Mouse (Mus musculus): ENCODE data around the gene Aox4. TPM values are rescaled to one million over a fixed set of nuclear protein-coding genes. Genes with fewer than 3 reads are reported as not detected.

Gene Aox4
- total and polyA plus RNA-seq, 3 experiments = 0.05 to 0.27 TPM; not detected in 1

GRCm38 (mm10) chr1:58215353-58215752 lies 5.2 kb downstream of the Aox4 start:
- no peak overlapping the region for H3K27ac ChIP-seq (ENCODE audit: insufficient read depth, low read depth)
- no peaks in the 10 kb centered on the region for H3K27me3 ChIP-seq (replicated peaks)
- no peak overlapping the region for H3K9ac ChIP-seq (ENCODE audit: insufficient read depth, low read depth)
- TF ChIP-seq RAD21 (IDR thresholded peaks at IDR 0.05; ENCODE audit: low read depth, low read length) = no peak
- 0 out of 2 replicates have a peak, but pooled peaks have one; percentile 19 for TF ChIP-seq ELF1 (IDR thresholded peaks at IDR 0.05; ENCODE audit: low read depth, low read length)
- dilution Hi-C loops (cut with MboI; ENCODE audit: extremely low pct_ligation_motif_present, extremely low pct_unique_long_range_greater_than_20kb, low sequenced_read_pairs) = no loop called here
- H3K4me3 ChIP-seq (replicated peaks in 1 of 3; ENCODE audit: low read depth in 2 of 3, low read length in 2 of 3, poor library complexity in 1 of 3) = no peak overlapping the region
- peaks cover 2% of the 10 kb centered on the region for H3K9me3 ChIP-seq (replicated peaks; ENCODE audit: low read length)
- peaks cover 0 to 4% of the 10 kb centered on the region in 2 experiments; a peak in 1 of 4 replicates for H3K4me1 ChIP-seq (ENCODE audit: control insufficient read depth in 1 of 2, insufficient read depth in 2 of 2)
- in situ Hi-C loops (cut with MboI; ENCODE audit: low pct_ligation_motif_present, low pct_unique_long_range_greater_than_20kb, low sequenced_read_pairs) = no loop called here
- DNase-seq (ENCODE audit: extremely low read depth) = no peak
- H3K36me3 ChIP-seq (replicated peaks in 1 of 2; ENCODE audit: control insufficient read depth in 1 of 2, insufficient read depth in 1 of 2, low read length in 1 of 2) = no peaks in the 10 kb centered on the region
- no peaks in the 10 kb centered on the region for H3K79me2 ChIP-seq (replicated peaks; ENCODE audit: control insufficient read depth, extremely low read depth, insufficient read depth, poor library complexity, severe bottlenecking)
- no peak overlapping the region for H3K4me2 ChIP-seq (ENCODE audit: insufficient read depth, low read depth, poor library complexity, severe bottlenecking)

GRCm38 (mm10) chr1:58215956-58216532 lies 5.8 kb downstream of the Aox4 start:
- in situ Hi-C loops (cut with MboI; ENCODE audit: low pct_ligation_motif_present, low pct_unique_long_range_greater_than_20kb, low sequenced_read_pairs) = no loop called here
- Histone ChIP-seq H3K9ac (ENCODE audit: insufficient read depth, low read depth) (no peak overlapping the region), H3K79me2 (replicated peaks; ENCODE audit: control insufficient read depth, extremely low read depth, insufficient read depth, poor library complexity, severe bottlenecking) (no peaks in the 10 kb centered on the region), H3K4me1 (ENCODE audit: control insufficient read depth in 1 of 2, insufficient read depth in 2 of 2) (peaks cover 0 to 4% of the 10 kb centered on the region in 2 experiments; a peak in 1 of 4 replicates), H3K4me3 (replicated peaks in 1 of 3; ENCODE audit: low read depth in 2 of 3, low read length in 2 of 3, poor library complexity in 1 of 3) (no peak overlapping the region), H3K27me3 (replicated peaks) (no peaks in the 10 kb centered on the region), H3K36me3 (replicated peaks in 1 of 2; ENCODE audit: control insufficient read depth in 1 of 2, insufficient read depth in 1 of 2, low read length in 1 of 2) (no peaks in the 10 kb centered on the region), H3K9me3 (replicated peaks; ENCODE audit: low read length) (peaks cover 2% of the 10 kb centered on the region), H3K4me2 (ENCODE audit: insufficient read depth, low read depth, poor library complexity, severe bottlenecking) (no peak overlapping the region), H3K27ac (ENCODE audit: insufficient read depth, low read depth) (no peak overlapping the region)
- dilution Hi-C loops (cut with MboI; ENCODE audit: extremely low pct_ligation_motif_present, extremely low pct_unique_long_range_greater_than_20kb, low sequenced_read_pairs) = no loop called here
- TF ChIP-seq KAT2A (IDR thresholded peaks at IDR 0.05; ENCODE audit: insufficient replicate concordance, low read length) (no peak), POLR2AphosphoS2 (IDR thresholded peaks at IDR 0.05; ENCODE audit: low read depth, low read length) (no peak), MYC (IDR thresholded peaks at IDR 0.05; ENCODE audit: low read depth, low read length) (no peak), JUN (IDR thresholded peaks at IDR 0.05; ENCODE audit: insufficient read depth, low read depth, low read length) (no peak), ZMIZ1 (IDR thresholded peaks at IDR 0.05; ENCODE audit: low read depth, low read length) (no peak), TBP (conservative IDR thresholded peaks at IDR 0.05; ENCODE audit: low read depth, low read length) (no peak), CHD1 (IDR thresholded peaks at IDR 0.05; ENCODE audit: low read depth, low read length) (no peak), ETS1 (conservative IDR thresholded peaks at IDR 0.05; ENCODE audit: low read depth, low read length) (no peak), ZC3H11A (IDR thresholded peaks at IDR 0.05; ENCODE audit: low read depth, low read length) (no peak), MAFK (IDR thresholded peaks at IDR 0.05; ENCODE audit: insufficient replicate concordance, low read length) (no peak), MAZ (IDR thresholded peaks at IDR 0.05; ENCODE audit: low read depth, low read length) (no peak), SIN3A (IDR thresholded peaks at IDR 0.05; ENCODE audit: low read length) (no peak), POLR2A (IDR thresholded peaks at IDR 0.05; ENCODE audit: low read depth, low read length) (no peak), E2F4 (IDR thresholded peaks at IDR 0.05; ENCODE audit: insufficient replicate concordance, low read depth, low read length) (no peak), SMC3 (IDR thresholded peaks at IDR 0.05; ENCODE audit: low read depth, low read length) (no peak), BHLHE40 (IDR thresholded peaks at IDR 0.05; ENCODE audit: low read depth, low read length) (no peak), USF1 (IDR thresholded peaks at IDR 0.05; ENCODE audit: low read depth, low read length) (no peak), UBTF (IDR thresholded peaks at IDR 0.05; ENCODE audit: low read depth, low read length) (no peak), ZNF384 (IDR thresholded peaks at IDR 0.05; ENCODE audit: low read depth, low read length) (no peak), NRF1 (IDR thresholded peaks at IDR 0.05; ENCODE audit: low read depth, low read length) (no peak)
- DNase-seq (ENCODE audit: extremely low read depth) = no peak

Data from CH12.LX (cell line).